Mouse (Mus musculus): ENCODE results near the gene P2rx7. TPM values are rescaled to one million over a fixed set of nuclear protein-coding genes. Genes with fewer than 3 reads are reported as not detected.
A peak's percentile ranks its signal among the peaks of the same experiment; 100 is the strongest.

The P2rx7 gene
- polyA plus RNA-seq, 1 experiment from 2014 or later = 2.3 TPM

DNA sequence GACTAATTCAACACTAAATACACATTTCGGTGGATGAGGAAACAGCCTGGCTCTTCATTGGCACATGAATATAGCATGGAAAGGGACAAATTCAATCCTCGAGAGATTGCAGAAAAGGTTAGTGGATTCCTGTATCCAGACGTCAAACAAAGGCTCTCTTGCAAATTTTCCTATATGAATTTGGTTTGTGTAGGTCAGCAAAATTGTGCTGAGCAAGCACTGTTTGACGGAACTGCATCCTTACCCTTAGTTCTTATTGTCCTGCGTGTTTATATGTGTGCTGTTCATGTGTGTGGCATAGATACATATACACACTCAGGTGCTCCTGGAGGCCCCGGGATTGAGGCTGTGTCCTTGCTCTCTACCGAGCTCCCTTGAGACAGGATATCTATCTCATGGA is 45.4 kb downstream of the P2rx7 start:
- Histone ChIP-seq H3K9ac (ENCODE audit: low read depth, low read length) (no peak overlapping the region), H3K4me2 (ENCODE audit: low read depth, low read length) (no peak overlapping the region), H3K9me3 (ENCODE audit: control insufficient read depth, low read length) (no peaks in the 10 kb centered on the region), H3K36me3 (ENCODE audit: control insufficient read depth, insufficient read depth, low read length) (no peaks in the 10 kb centered on the region), H3K27me3 (replicated peaks; ENCODE audit: control insufficient read depth, insufficient read depth, low read length) (no peaks in the 10 kb centered on the region), H3K4me1 (ENCODE audit: control insufficient read depth, insufficient read depth, low read length) (no peaks in the 10 kb centered on the region), H3K27ac (replicated peaks; ENCODE audit: low read depth, low read length) (no peak overlapping the region), H3K4me3 (ENCODE audit: low read depth, low read length) (no peak overlapping the region)
- 85% methylated on average over 7 of the region's 7 CpGs for WGBS
- ATAC-seq (ENCODE audit: low read depth) = no peak
- DNase-seq (ENCODE audit: low spot score) = no peak

DNA sequence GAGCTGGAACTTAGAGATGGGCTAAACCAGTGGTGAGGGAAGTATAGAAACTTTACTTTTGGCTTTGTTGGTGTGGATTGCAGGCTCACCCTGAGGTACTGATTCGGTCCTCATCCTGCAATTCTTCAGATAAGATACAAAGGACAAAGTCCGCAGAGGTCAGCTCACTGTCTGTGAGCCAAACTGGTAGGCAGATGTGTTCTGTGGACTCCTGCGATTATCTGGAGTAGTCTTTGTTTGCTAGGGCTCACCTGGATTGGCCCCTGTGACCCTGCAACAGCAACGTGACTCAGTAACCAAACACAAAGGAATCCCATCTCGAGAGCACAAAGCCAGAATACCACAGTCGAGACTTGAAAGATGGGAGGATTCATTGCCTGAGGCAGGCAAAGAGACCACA is 46.8 kb downstream of the P2rx7 start:
- no peak overlapping the region for H3K4me3 ChIP-seq (ENCODE audit: low read depth, low read length)
- H3K9me3 ChIP-seq (ENCODE audit: control insufficient read depth, low read length) = no peaks in the 10 kb centered on the region
- DNase-seq (ENCODE audit: low spot score) = no peak
- H3K27me3 ChIP-seq (replicated peaks; ENCODE audit: control insufficient read depth, insufficient read depth, low read length) = no peaks in the 10 kb centered on the region
- no peak overlapping the region for H3K4me2 ChIP-seq (ENCODE audit: low read depth, low read length)
- no peaks in the 10 kb centered on the region for H3K4me1 ChIP-seq (ENCODE audit: control insufficient read depth, insufficient read depth, low read length)
- no peaks in the 10 kb centered on the region for H3K36me3 ChIP-seq (ENCODE audit: control insufficient read depth, insufficient read depth, low read length)
- WGBS = 46% methylated on average over 6 of the region's 6 CpGs
- no peak overlapping the region for H3K9ac ChIP-seq (ENCODE audit: low read depth, low read length)
- ATAC-seq (ENCODE audit: low read depth) = no peak
- no peak overlapping the region for H3K27ac ChIP-seq (replicated peaks; ENCODE audit: low read depth, low read length)

DNA sequence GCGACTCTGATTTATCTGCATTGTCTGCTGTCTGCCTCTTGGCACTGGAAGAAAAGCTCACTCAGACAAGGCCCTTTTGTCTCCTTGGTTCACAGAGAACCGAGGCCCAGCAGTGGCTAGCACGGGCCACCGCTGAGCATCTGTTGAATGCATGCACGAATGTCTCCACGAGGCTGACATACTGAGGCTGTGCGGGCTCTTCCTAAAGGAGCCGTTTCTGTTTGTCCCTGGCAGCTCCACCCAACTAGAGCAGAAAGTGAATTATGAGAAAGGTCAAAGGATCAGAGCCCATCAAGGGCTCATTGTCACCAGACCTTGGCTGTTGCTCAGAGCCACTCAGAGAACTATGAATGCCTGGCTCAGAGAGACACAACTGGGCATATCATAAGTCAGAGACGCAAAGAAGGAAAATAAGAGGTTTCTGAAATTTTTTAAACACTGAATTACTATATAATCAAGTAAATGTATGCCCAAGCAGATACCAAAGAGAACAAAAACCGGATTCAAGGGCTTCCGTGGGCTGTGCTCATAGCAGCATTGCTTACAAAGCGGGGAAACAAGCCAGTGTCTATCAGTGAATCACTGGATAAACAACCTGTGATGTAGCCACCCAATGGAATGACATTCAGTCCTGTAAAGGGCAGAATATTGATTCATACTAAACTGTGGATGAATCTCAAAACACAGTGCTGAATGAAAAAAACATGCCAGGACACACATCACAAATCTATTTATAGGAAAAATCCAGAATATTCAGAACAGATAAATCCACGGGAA is 49.9 kb downstream of the P2rx7 start:
- 33% methylated on average over 13 of the region's 13 CpGs for WGBS
- H3K9me3 ChIP-seq (ENCODE audit: control insufficient read depth, low read length) = no peaks in the 10 kb centered on the region
- H3K9ac ChIP-seq (ENCODE audit: low read depth, low read length) = no peak overlapping the region
- H3K36me3 ChIP-seq (ENCODE audit: control insufficient read depth, insufficient read depth, low read length) = no peaks in the 10 kb centered on the region
- no peaks in the 10 kb centered on the region for H3K27me3 ChIP-seq (replicated peaks; ENCODE audit: control insufficient read depth, insufficient read depth, low read length)
- no peaks in the 10 kb centered on the region for H3K4me1 ChIP-seq (ENCODE audit: control insufficient read depth, insufficient read depth, low read length)
- H3K4me2 ChIP-seq (ENCODE audit: low read depth, low read length) = no peak overlapping the region
- peak; percentile 49 for DNase-seq (ENCODE audit: low spot score)
- H3K4me3 ChIP-seq (ENCODE audit: low read depth, low read length) = no peak overlapping the region
- H3K27ac ChIP-seq (replicated peaks; ENCODE audit: low read depth, low read length) = no peak overlapping the region; the same call in 1 of the 2 replicates
- peak; percentile 81; the same call in 1 of the 2 replicates for ATAC-seq (ENCODE audit: low read depth)

DNA sequence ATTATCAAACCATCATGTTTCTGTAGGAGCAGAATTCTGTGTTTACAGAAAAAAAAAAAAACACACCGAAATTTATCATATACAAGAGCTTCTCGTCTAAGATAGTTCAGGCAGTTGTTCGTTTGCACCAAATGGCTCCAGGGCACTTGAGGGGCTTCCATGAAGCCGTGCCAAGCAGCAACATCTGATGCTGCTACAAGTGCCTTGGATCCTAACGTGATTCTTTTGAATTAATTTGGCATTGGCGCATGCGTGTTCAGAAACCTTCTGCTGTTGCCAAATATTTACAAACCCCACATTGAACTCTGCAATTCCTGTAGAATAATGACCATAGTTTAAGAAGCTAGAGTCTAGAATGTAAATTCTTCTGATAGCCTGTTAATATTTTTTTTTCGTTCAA is 51.8 kb downstream of the P2rx7 start:
- 63% methylated on average over 8 of the region's 8 CpGs for WGBS
- Histone ChIP-seq H3K4me3 (ENCODE audit: low read depth, low read length) (no peak overlapping the region), H3K27ac (replicated peaks; ENCODE audit: low read depth, low read length) (no peak overlapping the region), H3K36me3 (ENCODE audit: control insufficient read depth, insufficient read depth, low read length) (no peaks in the 10 kb centered on the region), H3K9ac (ENCODE audit: low read depth, low read length) (no peak overlapping the region), H3K27me3 (replicated peaks; ENCODE audit: control insufficient read depth, insufficient read depth, low read length) (no peaks in the 10 kb centered on the region), H3K4me2 (ENCODE audit: low read depth, low read length) (no peak overlapping the region), H3K4me1 (ENCODE audit: control insufficient read depth, insufficient read depth, low read length) (no peaks in the 10 kb centered on the region), H3K9me3 (ENCODE audit: control insufficient read depth, low read length) (no peaks in the 10 kb centered on the region)
- ATAC-seq (ENCODE audit: low read depth) = no peak
- peak; percentile 54 for DNase-seq (ENCODE audit: low spot score)

DNA sequence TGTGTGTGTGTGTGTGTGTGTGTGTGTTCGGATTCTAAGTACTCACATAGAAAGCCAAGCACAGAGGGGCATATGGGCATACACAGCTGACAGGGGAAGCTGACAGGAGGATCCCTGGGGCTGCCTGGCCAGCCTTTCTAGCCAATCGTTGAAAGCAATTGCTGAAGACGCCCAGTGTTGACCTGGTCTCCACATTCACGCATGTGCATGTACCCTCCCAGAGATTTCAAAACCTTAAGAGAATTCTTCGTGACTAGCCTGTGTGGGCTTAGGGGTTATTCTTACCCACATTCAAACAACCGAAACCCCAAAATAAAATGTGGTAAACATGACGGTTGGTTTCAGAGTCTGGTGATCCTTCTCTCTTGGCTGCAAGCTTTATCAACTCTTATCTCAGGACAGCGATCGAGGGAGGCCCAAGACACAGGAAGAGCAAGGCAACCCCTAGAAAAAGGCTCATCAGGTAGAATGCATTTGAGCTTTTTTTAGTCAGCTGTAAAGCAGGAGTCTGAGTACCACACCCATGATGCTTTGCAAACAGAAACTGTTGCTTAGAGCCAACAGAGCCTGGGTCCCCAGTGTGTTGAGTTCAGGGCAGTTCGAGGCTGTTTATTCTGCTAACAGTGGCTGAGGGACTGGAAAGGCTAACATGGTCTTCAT is 54.5 kb downstream of the P2rx7 start:
- H3K27ac ChIP-seq (replicated peaks; ENCODE audit: low read depth, low read length) = no peak overlapping the region
- H3K36me3 ChIP-seq (ENCODE audit: control insufficient read depth, insufficient read depth, low read length) = no peaks in the 10 kb centered on the region
- no peaks in the 10 kb centered on the region for H3K27me3 ChIP-seq (replicated peaks; ENCODE audit: control insufficient read depth, insufficient read depth, low read length)
- ATAC-seq (ENCODE audit: low read depth) = no peak
- H3K4me3 ChIP-seq (ENCODE audit: low read depth, low read length) = no peak overlapping the region
- H3K9me3 ChIP-seq (ENCODE audit: control insufficient read depth, low read length) = no peaks in the 10 kb centered on the region
- H3K4me1 ChIP-seq (ENCODE audit: control insufficient read depth, insufficient read depth, low read length) = no peaks in the 10 kb centered on the region
- 80% methylated on average over 10 of the region's 10 CpGs for WGBS
- no peak overlapping the region for H3K4me2 ChIP-seq (ENCODE audit: low read depth, low read length)
- H3K9ac ChIP-seq (ENCODE audit: low read depth, low read length) = no peak overlapping the region
- DNase-seq (ENCODE audit: low spot score) = peak; percentile 18

DNA sequence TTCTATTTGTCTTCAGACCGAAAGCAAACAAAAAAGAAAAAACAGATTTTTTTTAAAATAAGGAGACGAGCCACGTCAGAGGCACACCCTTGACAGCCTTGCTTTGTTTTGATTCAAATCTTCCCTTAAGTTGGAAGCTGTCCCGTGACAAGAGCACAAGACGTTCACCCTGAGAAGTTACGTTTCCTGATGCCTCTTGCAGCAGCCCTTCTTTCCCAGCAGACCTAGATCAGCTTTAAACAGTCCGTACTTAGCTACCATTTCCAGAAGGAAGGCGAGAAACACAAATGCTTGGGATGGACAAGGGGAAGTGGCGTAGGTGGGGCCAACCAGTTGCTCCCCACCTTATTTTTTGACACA is 55.0 kb downstream of the P2rx7 start:
- Histone ChIP-seq H3K27ac (replicated peaks; ENCODE audit: low read depth, low read length) (no peak overlapping the region), H3K4me3 (ENCODE audit: low read depth, low read length) (no peak overlapping the region), H3K4me2 (ENCODE audit: low read depth, low read length) (no peak overlapping the region), H3K27me3 (replicated peaks; ENCODE audit: control insufficient read depth, insufficient read depth, low read length) (no peaks in the 10 kb centered on the region), H3K4me1 (ENCODE audit: control insufficient read depth, insufficient read depth, low read length) (no peaks in the 10 kb centered on the region), H3K36me3 (ENCODE audit: control insufficient read depth, insufficient read depth, low read length) (no peaks in the 10 kb centered on the region), H3K9me3 (ENCODE audit: control insufficient read depth, low read length) (no peaks in the 10 kb centered on the region), H3K9ac (ENCODE audit: low read depth, low read length) (no peak overlapping the region)
- DNase-seq (ENCODE audit: low spot score) (no peak), ATAC-seq (ENCODE audit: low read depth) (no peak)
- 80% methylated on average over 9 of the region's 9 CpGs for WGBS

DNA sequence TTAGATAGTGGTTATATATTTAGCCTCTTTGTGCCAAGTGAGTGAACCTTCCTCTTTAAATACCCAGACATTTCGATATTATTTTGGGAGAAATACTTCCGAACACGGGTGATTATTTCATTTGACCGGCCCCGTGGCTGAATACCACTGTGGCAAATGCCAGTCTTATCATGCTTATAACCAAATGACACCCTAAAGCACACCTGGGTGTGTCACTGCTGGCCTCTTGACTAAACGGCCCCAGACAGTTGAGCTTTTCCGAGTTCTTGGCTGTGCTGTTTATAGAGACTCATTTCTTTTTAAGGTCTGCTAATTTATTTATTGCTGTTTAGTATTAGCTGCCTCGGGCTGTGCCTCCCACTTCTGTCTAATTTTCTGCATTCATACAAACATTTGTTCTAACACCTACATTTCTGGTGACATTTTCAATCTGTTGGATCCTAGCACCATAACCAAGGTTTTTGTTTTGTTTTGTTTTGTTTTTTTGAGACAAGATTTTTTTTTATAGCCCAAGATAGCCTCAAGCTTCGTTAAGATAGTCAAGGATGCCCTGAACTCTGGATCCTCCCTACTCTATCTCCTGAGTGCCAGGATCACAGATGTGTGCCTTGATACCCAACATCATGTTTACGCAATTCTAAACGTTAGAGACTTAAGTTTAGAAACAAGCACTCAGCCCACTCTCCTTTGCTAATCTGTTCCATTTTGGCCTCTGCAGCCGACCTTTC is 56.6 kb downstream of the P2rx7 start:
- ATAC-seq (ENCODE audit: low read depth) = no peak
- Histone ChIP-seq H3K4me3 (ENCODE audit: low read depth, low read length) (no peak overlapping the region), H3K9ac (ENCODE audit: low read depth, low read length) (no peak overlapping the region), H3K27ac (replicated peaks; ENCODE audit: low read depth, low read length) (no peak overlapping the region), H3K36me3 (ENCODE audit: control insufficient read depth, insufficient read depth, low read length) (no peaks in the 10 kb centered on the region), H3K4me2 (ENCODE audit: low read depth, low read length) (no peak overlapping the region), H3K4me1 (ENCODE audit: control insufficient read depth, insufficient read depth, low read length) (no peaks in the 10 kb centered on the region), H3K9me3 (ENCODE audit: control insufficient read depth, low read length) (no peaks in the 10 kb centered on the region), H3K27me3 (replicated peaks; ENCODE audit: control insufficient read depth, insufficient read depth, low read length) (no peaks in the 10 kb centered on the region)
- no peak for DNase-seq (ENCODE audit: low spot score)
- 78% methylated on average over 12 of the region's 12 CpGs for WGBS

DNA sequence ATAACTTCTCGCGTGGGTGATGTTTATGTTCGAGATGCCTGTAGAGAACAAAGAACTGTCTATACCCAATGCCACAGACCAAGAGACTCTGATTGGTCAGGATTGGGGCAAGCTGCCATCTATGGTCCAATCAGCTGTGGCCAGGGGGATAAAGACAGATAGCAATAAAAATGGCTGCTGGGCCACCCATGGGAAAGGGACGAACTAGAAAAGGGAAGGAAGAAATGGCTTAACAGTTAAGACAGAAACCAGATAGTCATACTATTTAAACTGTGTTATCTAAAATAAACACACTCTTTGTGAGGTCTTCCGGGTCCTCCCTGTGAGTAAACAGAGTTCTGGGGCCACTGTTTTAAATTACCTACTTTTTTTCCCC is 57.1 kb downstream of the P2rx7 start:
- no peaks in the 10 kb centered on the region for H3K9me3 ChIP-seq (ENCODE audit: control insufficient read depth, low read length)
- no peak overlapping the region for H3K4me2 ChIP-seq (ENCODE audit: low read depth, low read length)
- H3K36me3 ChIP-seq (ENCODE audit: control insufficient read depth, insufficient read depth, low read length) = no peaks in the 10 kb centered on the region
- H3K27ac ChIP-seq (replicated peaks; ENCODE audit: low read depth, low read length) = no peak overlapping the region
- no peaks in the 10 kb centered on the region for H3K4me1 ChIP-seq (ENCODE audit: control insufficient read depth, insufficient read depth, low read length)
- no peak for ATAC-seq (ENCODE audit: low read depth)
- no peak overlapping the region for H3K4me3 ChIP-seq (ENCODE audit: low read depth, low read length)
- DNase-seq (ENCODE audit: low spot score) = no peak
- WGBS = 51% methylated on average over 5 of the region's 5 CpGs
- no peak overlapping the region for H3K9ac ChIP-seq (ENCODE audit: low read depth, low read length)
- H3K27me3 ChIP-seq (replicated peaks; ENCODE audit: control insufficient read depth, insufficient read depth, low read length) = no peaks in the 10 kb centered on the region

All from embryonic facial prominence, embryonic 14.5 days (tissue).